Mouse (Mus musculus) common myeloid progenitor, adult 5-6 weeks (primary cell): ENCODE measurements around the gene Ogdh. TPM values are rescaled to one million over a fixed set of nuclear protein-coding genes. Genes with fewer than 3 reads are reported as not detected.
"Not testable (repeated sequence)": the region's sequence is repeated elsewhere in the genome, so short reads cannot be mapped to it uniquely, and the experiment has no call there.

Experiments used
- ATAC-seq: replicated peaks from 2 replicates; pipeline ENCODE4 v1.8.0; 2016; ENCODE audit warnings: low read depth, mild to moderate bottlenecking, moderate TSS enrichment, inconsistent platforms; ENCODE audit not compliant: poor library complexity, severe bottlenecking
- total RNA-seq: library from RNA; stranded (forward); fragments of 200-1000, 187-1606 nt; gene quantifications from 2 replicates; pipeline ENCODE4 v1.2.3, GENCODE M21; 2017

Gene Ogdh
- total RNA-seq, result 95.6 and 111 TPM in 2 replicates

- peak; percentile 89 for ATAC-seq
These were observed at the start of gene Ogdh for GRCm38 (mm10) chr11:6291401-6292115. Ogdh (plus strand) TSS chr11:6291633.

GRCm38 (mm10) chr11:6244707-6245106, 46.7 kb upstream of the Ogdh start:
- no peak for ATAC-seq

- ATAC-seq, result no peak
These were observed 39.2 kb upstream of the Ogdh start for GRCm38 (mm10) chr11:6252248-6252647.

GRCm38 (mm10) chr11:6252824-6253223, 38.6 kb upstream of the Ogdh start:
- no peak for ATAC-seq

GRCm38 (mm10) chr11:6254602-6255001, 36.8 kb upstream of the Ogdh start:
- ATAC-seq, result not testable (repeated sequence)

- ATAC-seq, result no peak
These were observed 34.9 kb upstream of the Ogdh start for GRCm38 (mm10) chr11:6256490-6257072.

- no peak for ATAC-seq
These were observed 32.0 kb upstream of the Ogdh start for GRCm38 (mm10) chr11:6259413-6259812.

GRCm38 (mm10) chr11:6261434-6262082, 29.9 kb upstream of the Ogdh start:
- peak; percentile 84 for ATAC-seq

- no peak for ATAC-seq
These were observed 24.8 kb upstream of the Ogdh start for GRCm38 (mm10) chr11:6266621-6267020.

- ATAC-seq, result peak; percentile 95
These were observed 23.8 kb upstream of the Ogdh start, which contains the start of gene Ddx56 for GRCm38 (mm10) chr11:6267320-6268254. Ddx56 (minus strand) TSS chr11:6267772.

GRCm38 (mm10) chr11:6273607-6274006, 17.8 kb upstream of the Ogdh start:
- no peak for ATAC-seq

- peak; percentile 98 for ATAC-seq
These were observed 16.9 kb upstream of the Ogdh start, which contains the start of gene Tmed4 for GRCm38 (mm10) chr11:6274387-6275093. Tmed4 (minus strand) TSS chr11:6274870.

- ATAC-seq, result no peak
These were observed 16.3 kb upstream of the Ogdh start for GRCm38 (mm10) chr11:6275094-6275484.

- ATAC-seq, result no peak
These were observed 15.0 kb upstream of the Ogdh start for GRCm38 (mm10) chr11:6276466-6276865.

- ATAC-seq, result no peak
These were observed 8.5 kb upstream of the Ogdh start for GRCm38 (mm10) chr11:6282940-6283339.

GRCm38 (mm10) chr11:6290138-6290537, 1.3 kb upstream of the Ogdh start:
- no peak for ATAC-seq

GRCm38 (mm10) chr11:6290883-6291282, 550 bp upstream of the Ogdh start:
- 0 out of 2 replicates have a peak, but pooled peaks have one; percentile 0 for ATAC-seq

GRCm38 (mm10) chr11:6292116-6292987, 919 bp downstream of the Ogdh start:
- peak; percentile 39 for ATAC-seq

GRCm38 (mm10) chr11:6292988-6293349, 1.5 kb downstream of the Ogdh start:
- no peak for ATAC-seq
